Mouse (Mus musculus) embryonic fibroblast, embryonic 13.5 days (primary cell): ENCODE results near the gene Opn1sw. TPM values are rescaled to one million over a fixed set of nuclear protein-coding genes. Genes with fewer than 3 reads are reported as not detected.
A peak's percentile ranks its signal among the peaks of the same experiment; 100 is the strongest.

Experiments used
- H3K27ac ChIP-seq: 2 replicates; pipeline ENCODE4 v1.5.1; 2012; ENCODE audit warnings: low read length, control low read depth, inconsistent platforms; ENCODE audit not compliant: insufficient read depth
- H3K4me1 ChIP-seq: 2 replicates; pipeline ENCODE4 v1.6.1; 2011; ENCODE audit warnings: low read length; ENCODE audit not compliant: control insufficient read depth, insufficient read depth
- H3K4me3 ChIP-seq: 2 replicates; pipeline ENCODE4 v1.5.1; 2011; ENCODE audit warnings: mild to moderate bottlenecking, control low read depth, low read length; ENCODE audit not compliant: insufficient read depth
- CTCF ChIP-seq: IDR thresholded peaks from 2 replicates; pipeline ENCODE4 v1.5.1; 2011; ENCODE audit warnings: mild to moderate bottlenecking, control low read depth, low read length, moderate library complexity, borderline replicate concordance; ENCODE audit not compliant: insufficient read depth
- POLR2A ChIP-seq: IDR thresholded peaks from 2 replicates; pipeline ENCODE4 v1.6.1; 2011; ENCODE audit warnings: low read depth, mild to moderate bottlenecking, control low read depth, low read length, moderate library complexity
- polyA plus RNA-seq: library from polyadenylated mRNA; stranded (reverse); fragments of >200 nt; gene quantifications from 2 replicates; pipeline ENCODE4 v1.2.4, GENCODE M21; 2011; ENCODE audit warnings: low read depth; ENCODE audit not compliant: missing spikeins, insufficient read length

Opn1sw gene
- polyA plus RNA-seq, 1 experiment = 0.40 TPM

GRCm38 (mm10) chr6:29431473-29431872 lies 43.2 kb upstream of the Opn1sw start:
- Histone ChIP-seq H3K27ac (peak overlapping the region; percentile 91), H3K4me1 (peaks cover 24% of the 10 kb centered on the region), H3K4me3 (no peak overlapping the region)
- TF ChIP-seq CTCF = no peak
- TF ChIP-seq POLR2A = no peak

GRCm38 (mm10) chr6:29430681-29431420 lies 42.6 kb upstream of the Opn1sw start:
- H3K27ac ChIP-seq = peak overlapping the region; percentile 91
- TF ChIP-seq CTCF (no peak), POLR2A (no peak; the same call in 1 of the 2 replicates)

GRCm38 (mm10) chr6:29428171-29428570 lies 39.9 kb upstream of the Opn1sw start:
- TF ChIP-seq CTCF (no peak), POLR2A (no peak)
- no peak overlapping the region for H3K4me3 ChIP-seq
- H3K4me1 ChIP-seq = peaks cover 24% of the 10 kb centered on the region
- no peak overlapping the region for H3K27ac ChIP-seq

More at GRCm38 (mm10) chr6:29430681-29431420, 42.6 kb upstream of the Opn1sw start:
- Histone ChIP-seq H3K4me1 (peaks cover 24% of the 10 kb centered on the region), H3K4me3 (no peak overlapping the region)

- no peak for TF ChIP-seq POLR2A
- no peak for TF ChIP-seq CTCF
- no peak overlapping the region for H3K27ac ChIP-seq
- H3K4me3 ChIP-seq = no peak overlapping the region
- peaks cover 12% of the 10 kb centered on the region for H3K4me1 ChIP-seq
Measured at GRCm38 (mm10) chr6:29426331-29426730, 38.1 kb upstream of the Opn1sw start.

- no peak for TF ChIP-seq POLR2A
- TF ChIP-seq CTCF = no peak
- peaks cover 8% of the 10 kb centered on the region for H3K4me1 ChIP-seq
Measured at GRCm38 (mm10) chr6:29425118-29425517, 36.9 kb upstream of the Opn1sw start.

GRCm38 (mm10) chr6:29420596-29420995 lies 32.3 kb upstream of the Opn1sw start:
- Histone ChIP-seq H3K27ac (no peak overlapping the region), H3K4me3 (no peak overlapping the region)

More at GRCm38 (mm10) chr6:29425118-29425517, 36.9 kb upstream of the Opn1sw start:
- Histone ChIP-seq H3K27ac (no peak overlapping the region), H3K4me3 (no peak overlapping the region)

GRCm38 (mm10) chr6:29415446-29415845 lies 27.2 kb upstream of the Opn1sw start:
- H3K4me1 ChIP-seq = no peaks in the 10 kb centered on the region
- TF ChIP-seq POLR2A (no peak), CTCF (no peak)
- H3K27ac ChIP-seq = no peak overlapping the region
- no peak overlapping the region for H3K4me3 ChIP-seq

More at GRCm38 (mm10) chr6:29420596-29420995, 32.3 kb upstream of the Opn1sw start:
- no peak for TF ChIP-seq POLR2A
- TF ChIP-seq CTCF = no peak
- H3K4me1 ChIP-seq = no peaks in the 10 kb centered on the region; the same call in 1 of the 2 replicates

GRCm38 (mm10) chr6:29406412-29406811 lies 18.1 kb upstream of the Opn1sw start:
- TF ChIP-seq CTCF (no peak), POLR2A (no peak)
- Histone ChIP-seq H3K4me3 (no peak overlapping the region), H3K4me1 (no peaks in the 10 kb centered on the region), H3K27ac (no peak overlapping the region)

GRCm38 (mm10) chr6:29402693-29403342 lies 14.6 kb upstream of the Opn1sw start:
- Histone ChIP-seq H3K4me3 (no peak overlapping the region), H3K27ac (no peak overlapping the region), H3K4me1 (no peaks in the 10 kb centered on the region)
- TF ChIP-seq CTCF (no peak), POLR2A (no peak)

- no peaks in the 10 kb centered on the region for H3K4me1 ChIP-seq
- TF ChIP-seq POLR2A = no peak
- TF ChIP-seq CTCF = no peak
Measured at GRCm38 (mm10) chr6:29399851-29400250, 11.6 kb upstream of the Opn1sw start.

GRCm38 (mm10) chr6:29397575-29397974 lies 9.3 kb upstream of the Opn1sw start:
- H3K4me1 ChIP-seq = no peaks in the 10 kb centered on the region
- TF ChIP-seq CTCF (no peak), POLR2A (0 out of 2 replicates have a peak, but pooled peaks have one; percentile 39)
- no peak overlapping the region for H3K27ac ChIP-seq
- peak overlapping the region; percentile 54 for H3K4me3 ChIP-seq

More at GRCm38 (mm10) chr6:29399851-29400250, 11.6 kb upstream of the Opn1sw start:
- no peak overlapping the region for H3K27ac ChIP-seq
- no peak overlapping the region for H3K4me3 ChIP-seq
